Mouse (Mus musculus): ENCODE data around the gene Rdm1. TPM values are rescaled to one million over a fixed set of nuclear protein-coding genes. Genes with fewer than 3 reads are reported as not detected.
"Not testable (repeated sequence)": the region's sequence is repeated elsewhere in the genome, so short reads cannot be mapped to it uniquely, and the experiment has no call there.

Gene Rdm1
- polyA plus RNA-seq (2015; fragmentation: Nextera tagmentation; extraction: Ambion mirVana) = 52.0 and 52.1 TPM in 2 replicates

DNA sequence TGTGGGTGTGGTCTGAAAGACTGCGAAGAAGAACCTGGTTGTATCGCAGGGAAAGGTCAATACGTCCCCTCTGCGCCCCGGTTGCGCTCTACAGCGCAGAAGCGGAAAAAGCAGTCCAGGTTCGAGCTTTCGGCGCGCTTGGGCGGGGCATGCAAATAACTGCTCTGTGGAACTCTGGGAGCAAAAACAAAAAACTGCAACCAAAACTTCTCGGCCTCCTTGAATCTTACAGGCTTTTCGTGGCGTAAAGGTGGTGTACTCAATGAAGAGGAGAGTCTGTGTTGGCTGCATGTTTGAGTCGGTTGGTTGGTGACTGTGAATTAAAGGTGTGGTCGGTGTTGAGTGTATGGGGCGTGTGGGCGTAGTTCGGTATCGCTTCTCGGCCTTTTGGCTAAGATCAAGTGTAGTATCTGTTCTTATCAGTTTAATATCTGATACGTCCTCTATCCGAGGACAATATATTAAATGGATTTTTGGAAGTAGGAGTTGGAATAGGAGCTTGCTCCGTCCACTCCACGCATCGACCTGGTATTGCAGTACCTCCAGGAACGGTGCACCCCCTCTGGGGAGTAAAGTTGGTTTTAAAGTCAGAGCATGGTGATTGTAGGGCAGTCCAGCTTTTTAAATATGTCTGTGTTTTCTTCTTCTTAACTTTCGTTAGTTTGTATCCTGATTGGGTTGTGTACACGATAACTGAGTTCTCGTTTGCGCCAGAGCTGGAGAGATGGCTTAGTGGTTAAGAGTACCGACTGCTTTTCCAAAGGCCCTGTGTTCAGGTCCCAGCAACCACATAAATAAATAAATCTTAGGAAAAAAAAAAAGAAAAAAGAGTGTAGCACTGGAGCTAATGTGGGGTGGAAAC lies at the start of gene Rdm1:
Gene Rdm1, plus strand, starts transcription at position 201 of the 862 bp plus-strand sequence.
- peak; percentile 93 for ATAC-seq (ENCODE audit: low read depth)
- Histone ChIP-seq H3K4me1 (replicated peaks; ENCODE audit: control insufficient read depth, insufficient read depth, low read length) (peaks cover 2% of the 10 kb centered on the region; the same call in 1 of the 2 replicates), H3K27ac (ENCODE audit: low read length) (peak within 1 kb of the TSS; percentile 100), H3K9ac (ENCODE audit: low read length) (peak within 1 kb of the TSS; percentile 83), H3K36me3 (ENCODE audit: control insufficient read depth, insufficient read depth, low read length) (no peaks in the 10 kb centered on the region), H3K4me2 (ENCODE audit: low read depth, low read length) (peak within 1 kb of the TSS; percentile 79), H3K4me3 (ENCODE audit: low read length) (peak within 1 kb of the TSS; percentile 69), H3K27me3 (ENCODE audit: control insufficient read depth, insufficient read depth, low read depth, low read length) (no peaks in the 10 kb centered on the region), H3K9me3 (ENCODE audit: control insufficient read depth, low read length) (no peaks in the 10 kb centered on the region)
- WGBS = under 1% methylated on average over 32 of the region's 34 CpGs

DNA sequence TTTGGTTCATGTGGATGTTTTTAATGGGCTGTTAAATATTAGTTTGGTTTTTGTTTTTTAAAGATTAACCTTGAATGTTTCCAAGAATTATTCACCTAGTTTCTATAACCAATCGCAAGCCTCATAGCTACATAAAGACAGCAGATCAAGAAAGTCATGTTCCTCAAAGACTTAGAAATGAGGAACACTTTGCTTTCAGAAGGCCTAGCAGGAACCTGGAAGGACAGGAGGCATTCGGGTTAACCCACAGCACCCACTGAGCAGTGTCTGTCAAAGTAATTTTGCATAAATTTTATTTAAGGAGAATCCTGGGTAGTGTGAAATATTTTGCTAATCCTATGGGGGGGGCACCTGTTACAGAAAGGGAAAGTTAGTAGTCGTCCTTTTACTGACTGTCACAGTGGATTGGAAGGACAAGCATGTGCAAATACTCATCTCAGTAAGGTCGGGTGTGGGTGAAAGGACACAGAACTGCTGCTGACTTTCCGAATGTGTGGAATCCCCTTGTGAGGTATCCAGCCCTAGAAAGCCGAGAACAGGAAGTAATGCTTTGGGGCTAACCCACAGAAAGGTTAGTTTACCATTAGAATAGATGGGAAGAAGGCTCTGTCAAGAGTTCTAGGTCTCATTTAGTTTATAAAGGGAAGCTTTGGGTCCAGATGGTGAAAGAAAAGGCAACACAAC lies 45.8 kb upstream of the Rdm1 start:
- Histone ChIP-seq H3K36me3 (ENCODE audit: control insufficient read depth, insufficient read depth, low read length) (peaks cover 25% of the 10 kb centered on the region), H3K4me2 (ENCODE audit: low read depth, low read length) (no peak overlapping the region), H3K9me3 (ENCODE audit: control insufficient read depth, low read length) (no peaks in the 10 kb centered on the region), H3K9ac (ENCODE audit: low read length) (no peak overlapping the region), H3K27ac (ENCODE audit: low read length) (no peak overlapping the region), H3K4me3 (ENCODE audit: low read length) (no peak overlapping the region), H3K4me1 (replicated peaks; ENCODE audit: control insufficient read depth, insufficient read depth, low read length) (peaks cover 4% of the 10 kb centered on the region; the same call in 1 of the 2 replicates), H3K27me3 (ENCODE audit: control insufficient read depth, insufficient read depth, low read depth, low read length) (no peaks in the 10 kb centered on the region)
- WGBS = 59% methylated on average over 6 of the region's 6 CpGs
- ATAC-seq (ENCODE audit: low read depth) = no peak

DNA sequence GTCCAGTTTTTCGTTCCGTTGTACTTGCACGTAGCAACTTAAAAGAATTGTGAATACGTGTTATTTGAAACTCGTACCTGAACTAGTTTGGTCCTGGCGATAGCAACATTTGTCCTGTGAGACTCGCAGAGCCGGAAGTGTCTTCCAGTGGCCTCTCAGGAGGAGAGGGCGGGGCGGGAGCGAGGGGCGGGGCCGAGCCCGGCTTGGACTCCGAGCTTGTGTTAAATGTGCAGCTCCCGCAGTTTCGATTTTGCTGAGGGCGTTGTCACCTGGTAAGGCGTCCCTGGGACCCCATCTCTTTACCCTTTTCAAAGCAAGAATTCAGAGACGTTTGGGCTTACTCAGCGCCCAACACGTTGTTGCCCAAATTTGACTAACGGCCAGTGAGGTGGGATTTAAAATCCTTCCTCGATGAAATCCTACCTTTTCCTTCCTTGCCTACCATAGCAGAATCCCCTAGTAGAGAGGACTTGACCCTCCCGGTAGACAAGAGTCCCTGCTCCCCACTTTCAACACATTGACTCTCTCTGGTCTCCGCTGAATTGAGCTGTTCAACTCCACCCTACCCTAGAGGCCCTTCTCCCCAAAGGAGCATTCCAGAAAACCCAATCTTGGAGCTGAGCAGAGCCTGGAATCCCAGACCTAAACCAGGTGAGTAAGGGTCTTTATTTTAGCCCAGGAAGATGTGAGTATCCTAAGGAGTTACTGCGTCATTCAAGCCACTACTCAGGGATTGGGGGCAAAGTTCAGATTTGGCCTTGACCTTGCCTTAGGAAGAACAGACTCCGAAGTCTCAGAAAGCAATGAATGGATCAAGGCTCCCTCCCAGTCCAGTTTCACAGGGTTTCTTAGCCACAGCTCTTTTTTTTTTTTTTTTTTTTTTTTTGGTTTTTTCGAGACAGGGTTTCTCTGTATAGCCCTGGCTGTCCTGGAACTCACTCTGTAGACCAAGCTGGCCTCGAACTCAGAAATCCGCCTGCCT lies 44.6 kb upstream of the Rdm1 start, which contains the start of gene Tmem106a:
Gene Tmem106a, plus strand, starts transcription at position 189 of the 982 bp plus-strand sequence.
- peak; percentile 89 for ATAC-seq (ENCODE audit: low read depth)
- Histone ChIP-seq H3K27me3 (ENCODE audit: control insufficient read depth, insufficient read depth, low read depth, low read length) (no peaks in the 10 kb centered on the region), H3K9ac (ENCODE audit: low read length) (peak within 1 kb of the TSS; percentile 73), H3K9me3 (ENCODE audit: control insufficient read depth, low read length) (no peaks in the 10 kb centered on the region), H3K4me2 (ENCODE audit: low read depth, low read length) (peak within 1 kb of the TSS; percentile 71), H3K4me3 (ENCODE audit: low read length) (peak within 1 kb of the TSS; percentile 54), H3K4me1 (replicated peaks; ENCODE audit: control insufficient read depth, insufficient read depth, low read length) (peaks cover 4% of the 10 kb centered on the region; the same call in 1 of the 2 replicates), H3K36me3 (ENCODE audit: control insufficient read depth, insufficient read depth, low read length) (peaks cover 14% of the 10 kb centered on the region), H3K27ac (ENCODE audit: low read length) (no peak within 1 kb of the TSS)
- WGBS = 16% methylated on average over 30 of the region's 31 CpGs

DNA sequence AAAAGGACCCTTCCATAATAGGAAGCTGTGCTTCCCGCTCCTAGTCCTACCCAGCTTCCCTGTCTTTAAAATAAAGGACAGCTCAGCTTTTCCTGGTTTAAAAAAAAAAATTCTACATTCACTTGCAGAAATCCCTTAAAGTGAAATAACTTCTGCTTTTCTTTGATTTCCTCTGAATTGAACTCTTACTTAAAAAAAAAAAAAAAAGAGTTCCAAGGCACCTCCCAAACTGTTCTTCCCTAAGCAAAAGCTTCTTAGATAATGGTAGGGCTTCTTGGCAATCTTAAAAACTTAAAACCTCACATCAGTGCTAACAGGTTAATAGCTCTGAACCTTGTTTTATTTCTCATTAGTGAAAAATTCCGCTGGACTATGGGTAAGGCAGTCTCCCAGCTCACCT lies 43.8 kb upstream of the Rdm1 start:
- ATAC-seq (ENCODE audit: low read depth) = no peak
- H3K9me3 ChIP-seq (ENCODE audit: control insufficient read depth, low read length) = no peaks in the 10 kb centered on the region
- no peak overlapping the region for H3K27ac ChIP-seq (ENCODE audit: low read length)
- no peak overlapping the region for H3K9ac ChIP-seq (ENCODE audit: low read length)
- H3K4me2 ChIP-seq (ENCODE audit: low read depth, low read length) = no peak overlapping the region
- no peak overlapping the region for H3K4me3 ChIP-seq (ENCODE audit: low read length)
- H3K36me3 ChIP-seq (ENCODE audit: control insufficient read depth, insufficient read depth, low read length) = peaks cover 6% of the 10 kb centered on the region; the same call in 1 of the 2 replicates
- H3K4me1 ChIP-seq (replicated peaks; ENCODE audit: control insufficient read depth, insufficient read depth, low read length) = peaks cover 4% of the 10 kb centered on the region; the same call in 1 of the 2 replicates
- no peaks in the 10 kb centered on the region for H3K27me3 ChIP-seq (ENCODE audit: control insufficient read depth, insufficient read depth, low read depth, low read length)
- WGBS = 89% methylated on average over 2 of the region's 2 CpGs

DNA sequence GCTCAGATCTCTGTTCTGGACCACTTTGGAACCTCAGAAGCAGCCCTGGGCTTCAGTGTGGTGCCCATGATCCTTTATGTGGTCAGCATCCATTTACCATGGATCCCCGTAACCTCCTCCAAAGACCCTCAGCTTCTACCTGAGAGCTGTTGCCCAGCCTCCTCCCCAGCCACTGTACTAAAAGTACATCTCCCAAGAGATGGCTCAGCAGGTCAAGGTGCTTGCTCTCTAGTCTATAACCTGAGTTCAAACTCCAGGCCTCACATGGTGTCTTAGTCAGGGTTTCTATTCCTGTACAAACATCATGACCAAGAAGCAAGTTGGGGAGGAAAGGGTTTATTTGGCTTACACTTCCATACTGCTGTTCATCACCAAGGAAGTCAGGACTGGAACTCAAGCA lies 42.0 kb upstream of the Rdm1 start:
- H3K27ac ChIP-seq (ENCODE audit: low read length); H3K27me3 ChIP-seq (ENCODE audit: control insufficient read depth, insufficient read depth, low read depth, low read length); ATAC-seq (ENCODE audit: low read depth); H3K9me3 ChIP-seq (ENCODE audit: control insufficient read depth, low read length); H3K4me2 ChIP-seq (ENCODE audit: low read depth, low read length); H3K36me3 ChIP-seq (ENCODE audit: control insufficient read depth, insufficient read depth, low read length); H3K9ac ChIP-seq (ENCODE audit: low read length); H3K4me1 ChIP-seq (replicated peaks; ENCODE audit: control insufficient read depth, insufficient read depth, low read length); H3K4me3 ChIP-seq (ENCODE audit: low read length): not testable (repeated sequence)
- WGBS = 95% methylated on average over 1 of the region's 1 CpGs

DNA sequence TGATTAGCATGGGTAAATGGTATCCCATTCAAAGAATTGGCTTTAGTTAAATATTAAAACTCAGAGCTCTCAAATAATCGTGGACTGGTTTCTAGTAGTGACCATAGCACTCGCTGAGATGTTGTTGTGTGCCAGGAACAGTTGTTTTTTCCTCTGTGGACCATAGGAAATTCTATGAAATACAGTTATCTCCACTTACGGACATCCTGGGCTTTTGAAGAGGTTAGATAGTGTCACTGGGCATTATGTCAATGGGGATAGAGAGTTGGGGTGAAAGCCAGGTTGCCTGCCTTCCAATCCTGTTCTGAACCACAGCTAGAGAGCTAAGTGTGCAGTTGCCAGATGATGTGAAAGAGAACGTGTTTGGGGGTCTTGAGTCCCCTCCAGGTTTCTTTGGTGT lies 41.2 kb upstream of the Rdm1 start:
- 65% methylated on average over 4 of the region's 4 CpGs for WGBS
- Histone ChIP-seq H3K36me3 (ENCODE audit: control insufficient read depth, insufficient read depth, low read length) (no peaks in the 10 kb centered on the region), H3K4me2 (ENCODE audit: low read depth, low read length) (no peak overlapping the region), H3K9me3 (ENCODE audit: control insufficient read depth, low read length) (no peaks in the 10 kb centered on the region), H3K27ac (ENCODE audit: low read length) (no peak overlapping the region), H3K4me3 (ENCODE audit: low read length) (no peak overlapping the region), H3K4me1 (replicated peaks; ENCODE audit: control insufficient read depth, insufficient read depth, low read length) (peaks cover 4% of the 10 kb centered on the region; the same call in 1 of the 2 replicates), H3K9ac (ENCODE audit: low read length) (no peak overlapping the region), H3K27me3 (ENCODE audit: control insufficient read depth, insufficient read depth, low read depth, low read length) (no peaks in the 10 kb centered on the region)
- no peak for ATAC-seq (ENCODE audit: low read depth)

DNA sequence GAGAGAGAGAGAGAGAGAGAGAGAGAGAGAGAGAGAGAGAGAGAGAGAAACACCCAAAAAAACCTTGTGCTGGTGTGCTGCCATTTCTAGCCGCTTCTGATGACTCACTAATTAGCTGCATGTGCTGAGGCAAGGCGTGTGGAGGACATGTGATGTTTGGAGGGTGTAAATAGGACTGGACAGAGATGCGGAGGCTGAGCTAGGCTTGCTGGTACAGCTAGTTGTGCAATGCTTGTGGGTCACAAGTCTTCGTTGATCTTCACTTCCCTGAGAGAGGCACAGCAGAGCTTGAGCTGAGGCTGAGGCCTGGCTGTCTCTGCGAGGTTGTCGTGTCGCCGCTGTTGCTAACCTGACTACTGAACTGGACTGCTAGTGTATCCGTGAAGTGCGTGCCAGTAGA lies 39.3 kb upstream of the Rdm1 start:
- no peaks in the 10 kb centered on the region for H3K36me3 ChIP-seq (ENCODE audit: control insufficient read depth, insufficient read depth, low read length)
- H3K9me3 ChIP-seq (ENCODE audit: control insufficient read depth, low read length) = no peaks in the 10 kb centered on the region
- no peak overlapping the region for H3K27ac ChIP-seq (ENCODE audit: low read length)
- 86% methylated on average over 10 of the region's 10 CpGs for WGBS
- H3K4me2 ChIP-seq (ENCODE audit: low read depth, low read length) = no peak overlapping the region
- no peaks in the 10 kb centered on the region for H3K27me3 ChIP-seq (ENCODE audit: control insufficient read depth, insufficient read depth, low read depth, low read length)
- no peak for ATAC-seq (ENCODE audit: low read depth)
- H3K4me3 ChIP-seq (ENCODE audit: low read length) = no peak overlapping the region
- no peak overlapping the region for H3K9ac ChIP-seq (ENCODE audit: low read length)
- H3K4me1 ChIP-seq (replicated peaks; ENCODE audit: control insufficient read depth, insufficient read depth, low read length) = no peaks in the 10 kb centered on the region

DNA sequence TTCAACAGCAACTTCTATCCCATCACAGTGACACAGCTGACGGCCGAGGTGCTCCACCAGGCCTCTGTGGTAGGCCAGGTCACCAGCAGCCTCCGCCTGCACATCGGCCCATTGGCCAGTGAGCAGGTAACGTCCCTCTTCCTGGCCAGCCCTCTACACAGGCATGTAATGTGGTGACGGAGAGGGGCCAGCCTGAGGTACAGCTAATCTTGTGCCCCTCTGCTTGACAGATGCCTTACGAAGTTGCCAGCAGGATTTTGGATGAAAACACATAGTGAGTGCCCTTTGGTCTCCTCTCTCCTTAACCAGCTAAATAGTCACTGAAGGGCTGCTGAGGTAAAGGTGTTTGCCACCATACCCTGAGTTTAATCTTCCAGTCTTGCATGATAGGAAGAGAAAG lies 38.1 kb upstream of the Rdm1 start:
- WGBS = 93% methylated on average over 7 of the region's 7 CpGs
- H3K9me3 ChIP-seq (ENCODE audit: control insufficient read depth, low read length) = no peaks in the 10 kb centered on the region
- H3K27me3 ChIP-seq (ENCODE audit: control insufficient read depth, insufficient read depth, low read depth, low read length) = no peaks in the 10 kb centered on the region
- H3K4me2 ChIP-seq (ENCODE audit: low read depth, low read length) = no peak overlapping the region
- H3K9ac ChIP-seq (ENCODE audit: low read length) = no peak overlapping the region
- H3K27ac ChIP-seq (ENCODE audit: low read length) = no peak overlapping the region
- H3K4me1 ChIP-seq (replicated peaks; ENCODE audit: control insufficient read depth, insufficient read depth, low read length) = no peaks in the 10 kb centered on the region
- no peak overlapping the region for H3K4me3 ChIP-seq (ENCODE audit: low read length)
- no peak for ATAC-seq (ENCODE audit: low read depth)
- no peaks in the 10 kb centered on the region for H3K36me3 ChIP-seq (ENCODE audit: control insufficient read depth, insufficient read depth, low read length)
